In the genomic region with DNA sequence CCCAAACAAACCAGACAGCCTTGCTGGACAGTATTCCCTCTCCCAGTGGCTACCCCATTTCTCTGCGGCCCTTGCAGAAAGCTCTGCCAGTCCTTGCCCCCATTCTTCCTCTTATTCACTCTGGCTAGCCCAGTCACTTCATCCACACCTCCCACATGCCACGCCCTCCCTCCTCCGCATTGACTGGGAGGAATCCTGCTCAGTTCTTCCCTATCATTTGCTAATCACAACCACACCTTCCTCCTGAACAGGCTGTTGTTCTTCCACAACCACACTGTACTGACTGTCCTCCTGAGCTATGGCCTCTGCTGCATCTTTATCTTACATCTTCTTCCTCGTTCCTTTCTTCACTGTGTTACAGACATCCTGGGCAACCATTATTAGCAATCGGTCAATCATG, we compare ENCODE assay signal across 20 mouse cellular contexts.
DNase-seq lines count a peak whose midpoint lies in the region; ATAC-seq and TF ChIP-seq lines count a peak whose summit lies in the region.
"Had no signal": no experiment of that assay in that cellular context is flagged by ENCODE, and none has a peak within 500 bp of the region (broad histone marks: within the 10 kb centered on the region; RNA-seq: fewer than 3 reads in every experiment).

No protein-coding gene starts in this region.

- no peak for TF ChIP-seq CTCF in cerebellum, adult 2 months (IDR thresholded peaks at IDR 0.05; ENCODE audit: borderline replicate concordance, insufficient read depth, low read depth, low read length)
- TF ChIP-seq CTCF in small intestine, adult 2 months (IDR thresholded peaks at IDR 0.05; ENCODE audit: extremely low read depth, insufficient read length, insufficient replicate concordance, low read depth, low read length): no peak

- H3K9ac ChIP-seq in intestine, embryonic 15.5 days: no peak overlapping the region
- no peak overlapping the region for H3K9ac ChIP-seq in forebrain, embryonic 15.5 days (replicated peaks)
- H3K9ac ChIP-seq: kidney, embryonic 15.5 days; limb, embryonic 15.5 days; liver, embryonic 14.5 days; neural tube, embryonic 13.5 days had no signal

- no peaks in the 10 kb centered on the region for H3K9me3 ChIP-seq in intestine, embryonic 15.5 days
- H3K9me3 ChIP-seq in forebrain, embryonic 15.5 days: no peaks in the 10 kb centered on the region
- H3K9me3 ChIP-seq: hindbrain, embryonic 10.5 days; kidney, embryonic 15.5 days; limb, embryonic 15.5 days; neural tube, embryonic 13.5 days had no signal

- ATAC-seq in intestine, embryonic 15.5 days: peak; percentile 74
- ATAC-seq in forebrain, embryonic 15.5 days (replicated peaks): no peak
- ATAC-seq: hindbrain, embryonic 16.5 days had no signal

- H3K36me3 ChIP-seq in intestine, embryonic 15.5 days: no peaks in the 10 kb centered on the region
- no peaks in the 10 kb centered on the region for H3K36me3 ChIP-seq in small intestine, adult 2 months (ENCODE audit: control insufficient read depth, insufficient read depth, low read length)
- no peaks in the 10 kb centered on the region for H3K36me3 ChIP-seq in forebrain, embryonic 15.5 days
- H3K36me3 ChIP-seq: hindbrain, embryonic 10.5 days; kidney, embryonic 15.5 days; limb, embryonic 15.5 days; neural tube, embryonic 13.5 days had no signal

- peaks cover 51% of the 10 kb centered on the region for H3K4me1 ChIP-seq in cerebellum, adult 2 months (ENCODE audit: control insufficient read depth, insufficient read depth, low read length)
- peaks cover 10% of the 10 kb centered on the region for H3K4me1 ChIP-seq in intestine, embryonic 15.5 days (replicated peaks)
- peaks cover 16% of the 10 kb centered on the region; the same call in 1 of the 2 replicates for H3K4me1 ChIP-seq in small intestine, adult 2 months (ENCODE audit: control insufficient read depth, insufficient read depth, insufficient read length, low read length)
- H3K4me1 ChIP-seq in forebrain, embryonic 15.5 days: peaks cover 30% of the 10 kb centered on the region
- H3K4me1 ChIP-seq: kidney, embryonic 15.5 days had no signal

- TF ChIP-seq POLR2A in cerebellum, adult 2 months (IDR thresholded peaks at IDR 0.05; ENCODE audit: borderline replicate concordance, insufficient read depth, low read length): no peak
- TF ChIP-seq POLR2A in small intestine, adult 2 months (IDR thresholded peaks at IDR 0.05; ENCODE audit: low read depth, low read length): no peak

- H3K4me2 ChIP-seq in intestine, embryonic 15.5 days (replicated peaks): no peak overlapping the region
- no peak overlapping the region for H3K4me2 ChIP-seq in forebrain, embryonic 15.5 days (replicated peaks)
- H3K4me2 ChIP-seq: kidney, embryonic 15.5 days; limb, embryonic 15.5 days; neural tube, embryonic 13.5 days had no signal

- peak overlapping the region; percentile 41 for H3K27ac ChIP-seq in cerebellum, adult 2 months (ENCODE audit: insufficient read depth, low read length)
- no peak overlapping the region for H3K27ac ChIP-seq in intestine, embryonic 15.5 days
- H3K27ac ChIP-seq in small intestine, adult 2 months (ENCODE audit: insufficient read depth, low read depth, low read length): peak overlapping the region; percentile 21; the same call in 1 of the 2 replicates
- H3K27ac ChIP-seq in forebrain, embryonic 15.5 days (replicated peaks): no peak overlapping the region
- H3K27ac ChIP-seq: hindbrain, embryonic 10.5 days; kidney, embryonic 15.5 days; limb, embryonic 15.5 days; liver, embryonic 14.5 days; neural tube, embryonic 13.5 days had no signal

- no peaks in the 10 kb centered on the region for H3K27me3 ChIP-seq in cerebellum, adult 2 months (ENCODE audit: control insufficient read depth, insufficient read depth, low read length)
- no peaks in the 10 kb centered on the region for H3K27me3 ChIP-seq in intestine, embryonic 15.5 days (replicated peaks)
- H3K27me3 ChIP-seq in small intestine, adult 2 months (ENCODE audit: control insufficient read depth, insufficient read depth, low read length): no peaks in the 10 kb centered on the region
- H3K27me3 ChIP-seq in forebrain, embryonic 15.5 days: no peaks in the 10 kb centered on the region
- H3K27me3 ChIP-seq: kidney, embryonic 15.5 days; limb, embryonic 15.5 days; neural tube, embryonic 13.5 days had no signal

- peak in 1 of 2 experiments; percentile 30 for DNase-seq in cerebellum, adult 2 months
- no peak for DNase-seq in cerebellum, adult 9-10 months
- DNase-seq in lung, postnatal 25 days (ENCODE audit: low spot score): peak; percentile 10
- no peak for DNase-seq in lung, postnatal 14 days
- DNase-seq in gastrocnemius, postnatal 4 days (ENCODE audit: low spot score in 2 of 2): no peak
- DNase-seq: cerebellum, adult 11-12 months; gastrocnemius, postnatal 25 days; kidney, adult 11 months; left cerebral cortex, postnatal 4 days; thymus, adult 2 months had no signal

- 70% methylated on average over 5 of the region's 5 CpGs for WGBS in cerebellum, adult 2 months
- WGBS in intestine, embryonic 15.5 days: 51% methylated on average over 5 of the region's 5 CpGs
- 24% methylated on average over 5 of the region's 5 CpGs for WGBS in small intestine, adult 2 months
- WGBS in forebrain, embryonic 15.5 days: 87% methylated on average over 5 of the region's 5 CpGs

- H3K4me3 ChIP-seq in cerebellum, adult 2 months (replicated peaks; ENCODE audit: insufficient read depth, low read depth, low read length): no peak overlapping the region
- no peak overlapping the region for H3K4me3 ChIP-seq in intestine, embryonic 15.5 days (replicated peaks)
- no peak overlapping the region for H3K4me3 ChIP-seq in small intestine, adult 2 months (ENCODE audit: low read depth, low read length)
- H3K4me3 ChIP-seq in forebrain, embryonic 15.5 days: no peak overlapping the region
- H3K4me3 ChIP-seq: hindbrain, embryonic 10.5 days; kidney, embryonic 15.5 days; limb, embryonic 15.5 days; myocyte; neural tube, embryonic 13.5 days had no signal

Comparison
In these comparisons a context has a peak if more than half of its experiments do, and no peak if none do; other contexts are left out.
1. H3K27ac ChIP-seq: peak in cerebellum, adult 2 months (single experiment) and small intestine, adult 2 months (single experiment); none in intestine, embryonic 15.5 days (single experiment) and forebrain, embryonic 15.5 days (single experiment).